Mouse (Mus musculus) erythroblast, embryonic 14.5 days (primary cell): Measurements from ENCODE around the gene Kmt2b.

Source experiments
- GATA1 ChIP-seq: IDR thresholded peaks from 2 replicates; pipeline ENCODE4 v1.6.1; 2012; ENCODE audit warnings: low read length, inconsistent platforms, mixed read lengths
- TAL1 ChIP-seq: IDR thresholded peaks from 3 replicates; pipeline ENCODE4 v1.6.1; 2012; ENCODE audit warnings: low read length, inconsistent platforms, mixed read lengths

DNA sequence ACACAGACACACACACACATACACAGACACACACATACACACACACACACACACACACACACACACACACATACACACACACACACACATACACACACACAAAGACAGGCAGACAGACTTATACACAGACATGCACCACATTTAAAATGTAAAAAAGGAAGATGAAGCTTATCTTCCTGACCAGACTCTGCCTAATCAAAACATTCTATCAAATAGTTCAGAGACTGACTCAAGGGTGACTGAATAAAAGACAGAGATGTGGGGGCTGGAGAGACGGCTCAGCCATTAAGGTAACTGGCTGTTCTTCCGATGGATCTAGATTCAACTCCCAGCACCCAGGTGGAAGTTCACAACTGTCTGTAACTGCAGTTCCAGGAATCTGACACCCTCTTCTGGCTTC is 44.2 kb downstream of the Kmt2b start:
- TF ChIP-seq GATA1 (no peak), TAL1 (no peak)
